Mouse (Mus musculus) adrenal gland, adult 18-20 months (tissue): Measurements from ENCODE around the gene Sart3. TPM values are rescaled to one million over a fixed set of nuclear protein-coding genes. Genes with fewer than 3 reads are reported as not detected.

Source experiments
- DNase-seq, 2 experiments: peaks; one replicate each; pipeline ENCODE4 v3.0.0; 2021 to 2022; ENCODE audit warnings: low spot score in 2 of 2
- total RNA-seq, 2 experiments: library from RNA; stranded (reverse); gene quantifications; 1 replicate in 1 of 2; 2 replicates in 1 of 2; pipeline ENCODE4 v1.2.3; 2021

Sart3 gene
- total RNA-seq, 2 experiments from 2014 or later = 28.4 to 33.7 TPM

- DNase-seq = peak; percentile 75 to 78
Measured at GRCm38 (mm10) chr5:113771213-113772162, 822 bp downstream of the Sart3 start.

- no peak for DNase-seq
Measured at GRCm38 (mm10) chr5:113768806-113769205, 3.5 kb downstream of the Sart3 start.

GRCm38 (mm10) chr5:113765641-113766526 lies 6.4 kb downstream of the Sart3 start:
- no peak for DNase-seq

- no peak for DNase-seq
Measured at GRCm38 (mm10) chr5:113764426-113764825, 7.9 kb downstream of the Sart3 start.

GRCm38 (mm10) chr5:113761585-113761984 lies 10.7 kb downstream of the Sart3 start:
- DNase-seq = no peak

- no peak for DNase-seq
Measured at GRCm38 (mm10) chr5:113755347-113756030, 16.8 kb downstream of the Sart3 start.

GRCm38 (mm10) chr5:113751521-113752157 lies 20.7 kb downstream of the Sart3 start:
- DNase-seq = no peak

GRCm38 (mm10) chr5:113748556-113749331 lies 23.6 kb downstream of the Sart3 start:
- no peak for DNase-seq

- DNase-seq = no peak
Measured at GRCm38 (mm10) chr5:113747629-113748028, 24.7 kb downstream of the Sart3 start.

- DNase-seq = no peak
Measured at GRCm38 (mm10) chr5:113737607-113738237, 34.6 kb downstream of the Sart3 start.

- DNase-seq = no peak
Measured at GRCm38 (mm10) chr5:113736522-113737164, 35.7 kb downstream of the Sart3 start.

- peak in 1 of 2 experiments; percentile 21 for DNase-seq
Measured at GRCm38 (mm10) chr5:113736113-113736502, 36.2 kb downstream of the Sart3 start.

- DNase-seq = peak; percentile 86 to 87
Measured at GRCm38 (mm10) chr5:113735345-113736112, 36.8 kb downstream of the Sart3 start, which contains the start of gene Ficd. Ficd (plus strand) TSS chr5:113735803.

- DNase-seq = no peak
Measured at GRCm38 (mm10) chr5:113735023-113735344, 37.3 kb downstream of the Sart3 start.

GRCm38 (mm10) chr5:113734376-113734775 lies 37.9 kb downstream of the Sart3 start:
- no peak for DNase-seq

GRCm38 (mm10) chr5:113732182-113732581 lies 40.1 kb downstream of the Sart3 start:
- peak; percentile 26 to 65 for DNase-seq

GRCm38 (mm10) chr5:113731174-113731573 lies 41.1 kb downstream of the Sart3 start:
- no peak for DNase-seq

GRCm38 (mm10) chr5:113730641-113731121 lies 41.6 kb downstream of the Sart3 start:
- no peak for DNase-seq
